Mouse (Mus musculus): ENCODE data around the gene Ntmt1.

DNA sequence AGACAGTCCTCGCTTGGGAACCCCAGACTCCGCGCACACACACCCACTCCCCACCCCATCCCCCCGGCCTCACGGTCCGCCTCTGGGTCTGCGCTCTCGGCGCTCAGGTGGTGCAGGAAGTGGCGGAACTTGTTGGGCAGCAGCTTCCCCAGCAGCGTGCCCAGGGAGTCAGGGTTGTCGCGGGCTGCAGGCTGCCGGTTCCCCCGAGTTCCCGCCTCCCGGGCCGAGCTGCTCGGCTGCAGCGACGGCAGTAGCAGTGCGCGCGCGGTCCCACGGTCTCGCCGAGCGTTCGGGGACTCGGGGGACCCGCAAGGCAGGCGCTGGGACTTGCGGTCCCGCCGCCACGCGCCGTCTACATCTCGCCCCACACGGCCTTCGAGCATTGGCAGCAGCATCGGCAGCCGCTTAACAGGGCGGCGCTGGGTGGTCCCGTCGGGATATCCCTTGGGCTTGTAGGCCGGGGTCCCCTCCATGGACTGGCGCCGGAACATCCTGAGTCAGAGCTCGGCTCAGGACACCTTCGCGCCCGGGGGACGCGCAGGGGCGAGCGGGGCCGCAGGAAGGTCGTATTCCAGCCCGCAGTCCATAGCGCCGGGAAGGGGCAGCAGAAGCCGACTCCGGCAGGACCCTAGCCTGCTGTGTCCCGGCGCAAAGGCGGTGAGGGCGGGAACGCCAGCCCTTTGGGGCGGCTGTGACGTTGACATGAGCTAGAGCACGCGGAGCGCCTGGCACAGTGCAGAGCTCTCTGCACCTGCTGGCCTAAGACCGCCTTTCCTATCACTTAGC, 6.4 kb upstream of the Ntmt1 start:
- TF ChIP-seq CTCF (conservative IDR thresholded peaks at IDR 0.05; ENCODE audit: insufficient read depth, insufficient read length, low read depth, low read length): no peak
- no peak for TF ChIP-seq POLR2A (IDR thresholded peaks at IDR 0.05; ENCODE audit: low read depth, low read length)

Measured in kidney, adult 2 months (tissue).